Mouse (Mus musculus): Measurements from ENCODE around the gene Tmem246. TPM values are rescaled to one million over a fixed set of nuclear protein-coding genes. Genes with fewer than 3 reads are reported as not detected.

Tmem246 gene
- polyA plus RNA-seq, 2 experiments = 28.4 to 37.0 TPM

DNA sequence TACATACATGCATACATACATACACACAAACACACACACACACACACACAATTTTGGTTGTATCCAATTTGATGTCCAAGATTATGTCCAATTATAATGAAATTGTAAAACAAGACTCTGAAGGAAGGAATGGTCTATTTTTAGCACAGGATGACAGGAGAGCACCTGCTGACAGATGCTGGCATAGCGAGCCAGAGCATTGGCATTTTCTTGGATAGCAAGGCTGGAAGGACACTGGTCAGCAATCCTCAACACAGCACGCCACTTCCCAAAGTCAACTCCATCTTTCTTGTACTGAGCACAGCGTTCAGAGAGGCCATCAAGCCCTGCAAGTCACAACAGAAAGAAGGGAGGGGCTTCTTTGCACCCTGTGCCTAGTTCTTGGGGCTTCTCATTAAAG is 56.7 kb downstream of the Tmem246 start:
- no peak overlapping the region for H3K27ac ChIP-seq (replicated peaks; ENCODE audit: low read depth, low read length)
- H3K4me3 ChIP-seq (replicated peaks; ENCODE audit: low read length) = no peak overlapping the region
- DNase-seq (ENCODE audit: low spot score) (no peak), ATAC-seq (ENCODE audit: low FRiP score, low read depth) (no peak)
- no peaks in the 10 kb centered on the region for H3K9me3 ChIP-seq (ENCODE audit: control insufficient read depth, low read length)
- no peak overlapping the region for H3K9ac ChIP-seq (ENCODE audit: low read depth, low read length, severe bottlenecking)
- no peaks in the 10 kb centered on the region for H3K27me3 ChIP-seq (ENCODE audit: control insufficient read depth, insufficient read depth, low read length)
- no peaks in the 10 kb centered on the region for H3K4me1 ChIP-seq (ENCODE audit: control insufficient read depth, insufficient read depth, low read length)
- 65% methylated on average over 3 of the region's 3 CpGs for WGBS
- TF ChIP-seq POLR2A (IDR thresholded peaks at IDR 0.05; ENCODE audit: borderline replicate concordance, extremely low read depth, insufficient read depth, insufficient read length) = no peak
- H3K4me2 ChIP-seq (replicated peaks; ENCODE audit: low read depth, low read length, severe bottlenecking) = no peak overlapping the region
- H3K36me3 ChIP-seq (ENCODE audit: control insufficient read depth, insufficient read depth, low read length) = no peaks in the 10 kb centered on the region

- Histone ChIP-seq H3K36me3 (ENCODE audit: control insufficient read depth, insufficient read depth, low read length) (no peaks in the 10 kb centered on the region), H3K9me3 (ENCODE audit: control insufficient read depth, low read length) (no peaks in the 10 kb centered on the region), H3K9ac (ENCODE audit: low read depth, low read length, severe bottlenecking) (no peak overlapping the region), H3K27me3 (ENCODE audit: control insufficient read depth, insufficient read depth, low read length) (no peaks in the 10 kb centered on the region), H3K4me3 (replicated peaks; ENCODE audit: low read length) (no peak overlapping the region), H3K4me2 (replicated peaks; ENCODE audit: low read depth, low read length, severe bottlenecking) (no peak overlapping the region), H3K27ac (replicated peaks; ENCODE audit: low read depth, low read length) (no peak overlapping the region), H3K4me1 (ENCODE audit: control insufficient read depth, insufficient read depth, low read length) (no peaks in the 10 kb centered on the region)
- TF ChIP-seq POLR2A (IDR thresholded peaks at IDR 0.05; ENCODE audit: borderline replicate concordance, extremely low read depth, insufficient read depth, insufficient read length) = no peak
- ATAC-seq (ENCODE audit: low FRiP score, low read depth) (no peak), DNase-seq (ENCODE audit: low spot score) (peak; percentile 36)
- whole genome bisulfite sequencing = 52% methylated on average over 6 of the region's 6 CpGs
Measured at GRCm38 (mm10) chr4:49539665-49540064, 58.0 kb downstream of the Tmem246 start.

GRCm38 (mm10) chr4:49536671-49537070 is 61.0 kb downstream of the Tmem246 start:
- Histone ChIP-seq H3K4me3 (replicated peaks; ENCODE audit: low read length) (no peak overlapping the region), H3K9me3 (ENCODE audit: control insufficient read depth, low read length) (no peaks in the 10 kb centered on the region), H3K27ac (replicated peaks; ENCODE audit: low read depth, low read length) (no peak overlapping the region), H3K4me2 (replicated peaks; ENCODE audit: low read depth, low read length, severe bottlenecking) (no peak overlapping the region), H3K27me3 (ENCODE audit: control insufficient read depth, insufficient read depth, low read length) (no peaks in the 10 kb centered on the region), H3K36me3 (ENCODE audit: control insufficient read depth, insufficient read depth, low read length) (no peaks in the 10 kb centered on the region), H3K9ac (ENCODE audit: low read depth, low read length, severe bottlenecking) (no peak overlapping the region), H3K4me1 (ENCODE audit: control insufficient read depth, insufficient read depth, low read length) (no peaks in the 10 kb centered on the region)
- ATAC-seq (ENCODE audit: low FRiP score, low read depth) (no peak), DNase-seq (ENCODE audit: low spot score) (no peak)
- TF ChIP-seq POLR2A (IDR thresholded peaks at IDR 0.05; ENCODE audit: borderline replicate concordance, extremely low read depth, insufficient read depth, insufficient read length) = no peak
- WGBS = 79% methylated on average over 4 of the region's 4 CpGs

- TF ChIP-seq POLR2A (IDR thresholded peaks at IDR 0.05; ENCODE audit: borderline replicate concordance, extremely low read depth, insufficient read depth, insufficient read length) = no peak
- ATAC-seq (ENCODE audit: low FRiP score, low read depth) (no peak), DNase-seq (ENCODE audit: low spot score) (no peak)
- H3K4me2 ChIP-seq (replicated peaks; ENCODE audit: low read depth, low read length, severe bottlenecking) = no peak overlapping the region
- no peak overlapping the region for H3K27ac ChIP-seq (replicated peaks; ENCODE audit: low read depth, low read length)
- H3K36me3 ChIP-seq (ENCODE audit: control insufficient read depth, insufficient read depth, low read length) = peaks cover 5% of the 10 kb centered on the region
- no peak overlapping the region for H3K4me3 ChIP-seq (replicated peaks; ENCODE audit: low read length)
- H3K9me3 ChIP-seq (ENCODE audit: control insufficient read depth, low read length) = no peaks in the 10 kb centered on the region
- no peak overlapping the region for H3K9ac ChIP-seq (ENCODE audit: low read depth, low read length, severe bottlenecking)
- H3K27me3 ChIP-seq (ENCODE audit: control insufficient read depth, insufficient read depth, low read length) = no peaks in the 10 kb centered on the region
- WGBS = 91% methylated on average over 4 of the region's 4 CpGs
- H3K4me1 ChIP-seq (ENCODE audit: control insufficient read depth, insufficient read depth, low read length) = no peaks in the 10 kb centered on the region
Measured at GRCm38 (mm10) chr4:49535675-49536294, 61.9 kb downstream of the Tmem246 start.

DNA sequence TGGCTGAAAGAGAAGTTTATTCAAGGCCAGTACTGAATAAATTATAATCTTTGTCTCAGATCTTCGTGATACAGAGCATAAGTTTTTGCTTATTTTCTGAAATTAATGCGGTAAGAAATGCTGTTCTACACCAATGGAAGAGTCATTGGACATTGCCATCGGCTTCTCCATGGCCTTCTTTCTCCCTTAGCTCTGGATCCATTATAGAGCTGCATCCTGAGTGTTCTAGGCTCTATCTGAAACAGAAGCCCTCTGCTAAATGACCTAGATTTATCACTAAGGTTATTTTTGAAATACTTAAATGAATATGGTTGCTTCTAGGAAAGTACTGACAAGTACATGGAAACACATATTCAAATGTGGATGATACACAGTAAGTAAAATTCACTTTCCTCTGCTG is 62.6 kb downstream of the Tmem246 start:
- no peak for DNase-seq (ENCODE audit: low spot score)
- Histone ChIP-seq H3K4me1 (ENCODE audit: control insufficient read depth, insufficient read depth, low read length) (no peaks in the 10 kb centered on the region), H3K27ac (replicated peaks; ENCODE audit: low read depth, low read length) (no peak overlapping the region), H3K4me2 (replicated peaks; ENCODE audit: low read depth, low read length, severe bottlenecking) (no peak overlapping the region), H3K36me3 (ENCODE audit: control insufficient read depth, insufficient read depth, low read length) (peaks cover 12% of the 10 kb centered on the region), H3K9me3 (ENCODE audit: control insufficient read depth, low read length) (peaks cover 6% of the 10 kb centered on the region), H3K27me3 (ENCODE audit: control insufficient read depth, insufficient read depth, low read length) (no peaks in the 10 kb centered on the region), H3K4me3 (replicated peaks; ENCODE audit: low read length) (no peak overlapping the region), H3K9ac (ENCODE audit: low read depth, low read length, severe bottlenecking) (no peak overlapping the region)
- WGBS = 87% methylated on average over 3 of the region's 3 CpGs
- TF ChIP-seq POLR2A (IDR thresholded peaks at IDR 0.05; ENCODE audit: borderline replicate concordance, extremely low read depth, insufficient read depth, insufficient read length) = no peak
- no peak for ATAC-seq (ENCODE audit: low FRiP score, low read depth)

Other genes starting within 250 kb of the Tmem246 start
- not detected in 2 replicates for gene Acnat2, start 189.7 kb downstream of the Tmem246 start, polyA plus RNA-seq (2012; rRNA removed)
- not detected in 2 replicates for gene Acnat2, start 189.7 kb downstream of the Tmem246 start, polyA plus RNA-seq (2014; fragmentation: Nextera tagmentation; extraction: Ambion mirVana)
- 0.13 and 0.14 TPM in 2 replicates for gene Acnat1, start 124.0 kb downstream of the Tmem246 start, polyA plus RNA-seq (2012; rRNA removed)
- not detected in 2 replicates for gene Acnat1, start 124.0 kb downstream of the Tmem246 start, polyA plus RNA-seq (2014; fragmentation: Nextera tagmentation; extraction: Ambion mirVana)
- gene Baat, start 91.3 kb downstream of the Tmem246 start, polyA plus RNA-seq (2012; rRNA removed) = 0.19 and 0.20 TPM in 2 replicates
- 0.10 and 0.21 TPM in 2 replicates for gene Baat, start 91.3 kb downstream of the Tmem246 start, polyA plus RNA-seq (2014; fragmentation: Nextera tagmentation; extraction: Ambion mirVana)
- 17.1 and 30.0 TPM in 2 replicates for gene Mrpl50, start 76.8 kb downstream of the Tmem246 start, polyA plus RNA-seq (2012; rRNA removed)
- gene Mrpl50, start 76.8 kb downstream of the Tmem246 start, polyA plus RNA-seq (2014; fragmentation: Nextera tagmentation; extraction: Ambion mirVana) = 74.3 and 80.2 TPM in 2 replicates
- gene Zfp189, start 76.7 kb downstream of the Tmem246 start, polyA plus RNA-seq (2012; rRNA removed) = 4.5 and 5.8 TPM in 2 replicates
- 9.6 and 10.4 TPM in 2 replicates for gene Zfp189, start 76.7 kb downstream of the Tmem246 start, polyA plus RNA-seq (2014; fragmentation: Nextera tagmentation; extraction: Ambion mirVana)
- 0.25 and 0.32 TPM in 2 replicates for gene Aldob, start 48.3 kb downstream of the Tmem246 start, polyA plus RNA-seq (2012; rRNA removed)
- not detected in 2 replicates for gene Aldob, start 48.3 kb downstream of the Tmem246 start, polyA plus RNA-seq (2014; fragmentation: Nextera tagmentation; extraction: Ambion mirVana)
- 45.7 and 54.3 TPM in 2 replicates for gene Rnf20, start 34.1 kb upstream of the Tmem246 start, polyA plus RNA-seq (2012; rRNA removed)
- gene Rnf20, start 34.1 kb upstream of the Tmem246 start, polyA plus RNA-seq (2014; fragmentation: Nextera tagmentation; extraction: Ambion mirVana) = 54.5 and 59.4 TPM in 2 replicates
- gene Ppp3r2, start 84.1 kb upstream of the Tmem246 start, polyA plus RNA-seq (2012; rRNA removed) = 0.15 and 0.19 TPM in 2 replicates
- gene Ppp3r2, start 84.1 kb upstream of the Tmem246 start, polyA plus RNA-seq (2014; fragmentation: Nextera tagmentation; extraction: Ambion mirVana) = 0.14 and 0.22 TPM in 2 replicates
- gene Grin3a, start 247.9 kb upstream of the Tmem246 start, polyA plus RNA-seq (2012; rRNA removed) = 4.2 and 5.1 TPM in 2 replicates
- 6.8 and 9.2 TPM in 2 replicates for gene Grin3a, start 247.9 kb upstream of the Tmem246 start, polyA plus RNA-seq (2014; fragmentation: Nextera tagmentation; extraction: Ambion mirVana)